ENCODE assay signal across 22 mouse cellular contexts in the genomic region with DNA sequence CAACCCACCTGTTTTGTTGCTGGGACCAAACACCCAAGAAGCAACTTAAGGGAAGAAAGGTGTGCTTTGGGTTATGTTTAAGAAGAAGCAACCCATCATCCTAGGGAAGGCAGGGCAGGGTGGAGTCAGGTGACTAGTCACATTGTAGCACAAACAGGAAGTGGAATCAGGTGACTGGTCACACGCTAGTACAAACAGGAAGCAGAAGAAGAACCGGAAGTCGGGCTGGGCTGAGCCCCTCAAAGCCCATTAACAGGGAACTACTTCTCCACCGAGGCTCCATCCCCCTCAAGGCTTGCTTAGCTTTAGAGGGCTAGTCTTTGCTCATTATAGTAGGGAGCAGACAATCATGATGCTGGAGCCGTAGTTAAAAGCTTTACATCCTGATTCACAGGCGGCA. TPM values are rescaled to one million over a fixed set of nuclear protein-coding genes. Genes with fewer than 3 reads are reported as not detected.
DNase-seq lines count a peak whose midpoint lies in the region; TF ChIP-seq lines count a peak whose summit lies in the region.
"Had no signal": no experiment of that assay in that cellular context is flagged by ENCODE, and none has a peak within 500 bp of the region (broad histone marks: within the 10 kb centered on the region; RNA-seq: fewer than 3 reads in every experiment).

No protein-coding gene starts in this region.

- 43% methylated on average over 6 of the region's 6 CpGs for WGBS in thymus, adult 2 months
- 40% methylated on average over 6 of the region's 6 CpGs for WGBS in macrophage (ENCODE audit: missing documents)

- no peak for TF ChIP-seq CTCF in thymus, adult 2 months (IDR thresholded peaks at IDR 0.05; ENCODE audit: borderline replicate concordance, control insufficient read depth, extremely low read depth, insufficient read depth, low read length, poor library complexity)

- H3K27me3 ChIP-seq in thymus, adult 2 months (ENCODE audit: control insufficient read depth, insufficient read depth, low read length) = no peaks in the 10 kb centered on the region
- H3K27me3 ChIP-seq: forebrain, embryonic 12.5 days; heart, embryonic 13.5 days; hindbrain, embryonic 15.5 days; midbrain, embryonic 12.5 days; neural tube, embryonic 13.5 days had no signal

- H3K4me1 ChIP-seq in thymus, adult 2 months (replicated peaks; ENCODE audit: control insufficient read depth, insufficient read depth, low read length) = no peaks in the 10 kb centered on the region
- H3K4me1 ChIP-seq: embryonic facial prominence, embryonic 10.5 days; forebrain, embryonic 12.5 days; heart, embryonic 13.5 days had no signal

- no peak overlapping the region for H3K27ac ChIP-seq in thymus, adult 2 months (ENCODE audit: control insufficient read depth, insufficient read depth, low read length)
- peak overlapping the region; percentile 40 for H3K27ac ChIP-seq in macrophage
- H3K27ac ChIP-seq: embryonic facial prominence, embryonic 10.5 days; forebrain, embryonic 12.5 days; heart, embryonic 13.5 days; hindbrain, embryonic 15.5 days; midbrain, embryonic 12.5 days; neural tube, embryonic 13.5 days had no signal

- no peak overlapping the region for H3K4me3 ChIP-seq in thymus, adult 2 months (ENCODE audit: control insufficient read depth, insufficient read depth, low read length)
- H3K4me3 ChIP-seq in macrophage (ENCODE audit: inconsistent target) = no peak overlapping the region
- H3K4me3 ChIP-seq: embryonic facial prominence, embryonic 10.5 days; forebrain, embryonic 12.5 days; heart, embryonic 13.5 days; hindbrain, embryonic 15.5 days; midbrain, embryonic 12.5 days; neural tube, embryonic 13.5 days had no signal

- intact Hi-C loops in left cerebral cortex, postnatal 4 days (cut with DNase I) = no loop called here

- H3K79me2 ChIP-seq in macrophage (ENCODE audit: inconsistent target) = no peaks in the 10 kb centered on the region

- DNase-seq in thymus, postnatal 0 days (ENCODE audit: low spot score) = peak; percentile 17
- DNase-seq in thymus, adult 2 months = no peak
- peak; percentile 5 for DNase-seq in T-cell, adult 2 months (ENCODE audit: low spot score)
- DNase-seq in left cerebral cortex, adult 11 months (ENCODE audit: low spot score) = no peak
- no peak for DNase-seq in layer of hippocampus, postnatal 36 days
- no peak for DNase-seq in left cerebral cortex, postnatal 4 days
- DNase-seq: adrenal gland, postnatal 14 days; cerebellum, adult 18-20 months; gastrocnemius, postnatal 10 days; heart, adult 18-20 months; kidney, postnatal 36 days; layer of hippocampus, adult 9-11 months; liver; lung, adult 18-20 months; thymus, postnatal 4 days had no signal

- no peak for TF ChIP-seq POLR2A in thymus, adult 2 months (IDR thresholded peaks at IDR 0.05; ENCODE audit: control insufficient read depth, extremely low read depth, insufficient read depth, low read length, poor library complexity)

- no peaks in the 10 kb centered on the region for H3K36me3 ChIP-seq in thymus, adult 2 months (ENCODE audit: control insufficient read depth, insufficient read depth, low read length)
- H3K36me3 ChIP-seq in macrophage (ENCODE audit: inconsistent target) = no peaks in the 10 kb centered on the region
- H3K36me3 ChIP-seq: embryonic facial prominence, embryonic 10.5 days; forebrain, embryonic 12.5 days; heart, embryonic 13.5 days; hindbrain, embryonic 15.5 days; midbrain, embryonic 12.5 days; neural tube, embryonic 13.5 days had no signal

RNA-seq across cellular contexts. Expression of gene Ndufb6, which starts 33.8 kb away (rescaled TPM):
- 352 and 368 TPM in 2 replicates for polyA plus RNA-seq in thymus, postnatal 0 days (2015; fragmentation: Nextera tagmentation; extraction: Ambion mirVana)
- polyA plus RNA-seq in thymus, adult 2 months (2012; rRNA removed) = 102 and 125 TPM in 2 replicates
- total RNA-seq in macrophage (2018; cell fraction: chromatin; rRNA removed) = 10 to 100 TPM in 1 of 26 experiments, 1 to 10 TPM in 13, not detected in 12; 1.5 to 13.8 (median 2.8) TPM
- 10 to 100 TPM; 48.6 to 76.5 (median 60.9) TPM for total RNA-seq in macrophage (2018; cell fraction: cytosol; rRNA removed)
- 10 to 100 TPM in 9 of 26 experiments, 1 to 10 TPM in 17; 4.2 to 18.1 (median 7.5) TPM for total RNA-seq in macrophage (2018; cell fraction: nucleus; rRNA removed)
- polyA plus RNA-seq in macrophage (2018) = 20.0 to 125 TPM (median 65.2 TPM) in 3 replicates
- total RNA-seq in layer of hippocampus, postnatal 36 days (2021) = 100 to 1,000 TPM; 171 to 194 TPM
- total RNA-seq in left cerebral cortex, postnatal 4 days (2021) = 100 to 1,000 TPM; 159 to 164 TPM

RNA-seq across cellular contexts. Expression of gene Topors, which starts 43.4 kb away (rescaled TPM):
- polyA plus RNA-seq in thymus, postnatal 0 days (2015; fragmentation: Nextera tagmentation; extraction: Ambion mirVana) = 28.6 and 28.9 TPM in 2 replicates
- 6.1 and 7.4 TPM in 2 replicates for polyA plus RNA-seq in thymus, adult 2 months (2012; rRNA removed)
- 10 to 100 TPM; 13.3 to 52.2 (median 26.9) TPM for total RNA-seq in macrophage (2018; cell fraction: chromatin; rRNA removed)
- 10 to 100 TPM; 26.0 to 49.3 (median 34.1) TPM for total RNA-seq in macrophage (2018; cell fraction: cytosol; rRNA removed)
- total RNA-seq in macrophage (2018; cell fraction: nucleus; rRNA removed) = 10 to 100 TPM; 15.4 to 55.4 (median 33.6) TPM
- polyA plus RNA-seq in macrophage (2018) = 31.6 to 53.7 TPM (median 31.7 TPM) in 3 replicates
- 10 to 100 TPM; 20.9 to 21.3 TPM for total RNA-seq in layer of hippocampus, postnatal 36 days (2021)
- 10 to 100 TPM; 22.3 to 24.3 TPM for total RNA-seq in left cerebral cortex, postnatal 4 days (2021)

RNA-seq across cellular contexts. Expression of gene Smim27, which starts 43.6 kb away (rescaled TPM):
- 60.4 and 62.3 TPM in 2 replicates for polyA plus RNA-seq in thymus, postnatal 0 days (2015; fragmentation: Nextera tagmentation; extraction: Ambion mirVana)
- polyA plus RNA-seq in thymus, adult 2 months (2012; rRNA removed) = 10.9 and 18.4 TPM in 2 replicates
- 1 to 10 TPM in 13 of 26 experiments, under 1 TPM in 4, not detected in 9; 0.81 to 6.5 (median 2.3) TPM for total RNA-seq in macrophage (2018; cell fraction: chromatin; rRNA removed)
- total RNA-seq in macrophage (2018; cell fraction: cytosol; rRNA removed) = 10 to 100 TPM in 2 of 26 experiments, 1 to 10 TPM in 24; 4.4 to 22.0 (median 5.7) TPM
- total RNA-seq in macrophage (2018; cell fraction: nucleus; rRNA removed) = 1 to 10 TPM in 24 of 26 experiments, under 1 TPM in 1, not detected in 1; 0.60 to 7.3 (median 2.6) TPM
- 0.82 to 5.0 TPM (median 4.7 TPM) in 3 replicates for polyA plus RNA-seq in macrophage (2018)
- total RNA-seq in layer of hippocampus, postnatal 36 days (2021) = 10 to 100 TPM; 12.9 to 14.9 TPM
- total RNA-seq in left cerebral cortex, postnatal 4 days (2021) = 10 to 100 TPM in 1 of 2 experiments, 1 to 10 TPM in 1; 9.0 to 19.4 TPM

Comparison
In these comparisons a context has a peak if more than half of its experiments do, and no peak if none do; other contexts are left out.
1. DNase-seq: peak in thymus, postnatal 0 days (single experiment) and T-cell, adult 2 months (single experiment); none in thymus, adult 2 months (single experiment), left cerebral cortex, adult 11 months (single experiment), layer of hippocampus, postnatal 36 days (0 of 2) and left cerebral cortex, postnatal 4 days (single experiment).